Mouse (Mus musculus) ovary, adult 18-20 months (tissue): ENCODE data around the gene Olfr832.
"Not testable (repeated sequence)": the region's sequence is repeated elsewhere in the genome, so short reads cannot be mapped to it uniquely, and the experiment has no call there.

Experiments
- DNase-seq: peaks from one replicate; pipeline ENCODE4 v3.0.0; 2022; ENCODE audit warnings: low spot score, mixed read lengths

The Olfr832 gene

DNA sequence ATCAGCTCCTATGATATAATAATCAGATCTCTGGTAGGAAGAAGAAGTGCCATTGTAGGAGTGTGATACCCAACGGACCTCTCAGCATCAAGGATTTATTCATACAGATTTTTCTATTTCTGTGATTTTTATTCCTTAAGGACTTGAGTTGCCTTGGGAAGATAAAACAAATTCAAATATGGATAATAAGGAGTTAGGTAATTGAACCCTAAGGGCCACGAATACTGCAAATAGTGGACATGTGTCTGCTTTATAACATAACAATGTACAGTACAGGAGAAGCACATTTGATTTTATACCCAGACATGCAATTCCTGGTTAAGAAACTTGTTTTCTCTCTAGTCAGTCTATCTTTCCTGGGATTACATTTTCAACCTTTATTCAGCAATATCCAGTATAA, at the start of gene Olfr832:
Gene Olfr832 (plus strand): TSS at position 301 of the 400 bp plus-strand sequence.
- DNase-seq, result not testable (repeated sequence)

DNA sequence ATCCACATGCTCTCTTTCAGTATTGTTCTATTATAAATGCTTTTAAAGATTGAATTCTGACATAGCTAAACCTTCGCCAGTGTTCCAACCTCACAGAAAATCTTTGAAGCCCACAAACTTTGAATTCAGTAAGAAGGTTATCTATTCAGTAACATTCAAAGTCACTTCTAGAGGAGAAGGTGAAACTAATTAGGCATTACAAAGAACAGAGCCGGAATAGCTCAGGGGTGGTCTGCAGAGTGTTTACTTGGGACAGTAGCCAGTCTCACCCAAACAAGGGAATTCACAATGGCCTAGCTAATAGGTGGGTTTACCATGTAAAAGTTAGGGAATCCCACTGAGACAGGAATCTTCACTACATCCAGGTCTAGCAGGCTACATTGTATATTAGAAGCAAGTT, 29.2 kb upstream of the Olfr832 start:
- not testable (repeated sequence) for DNase-seq

DNA sequence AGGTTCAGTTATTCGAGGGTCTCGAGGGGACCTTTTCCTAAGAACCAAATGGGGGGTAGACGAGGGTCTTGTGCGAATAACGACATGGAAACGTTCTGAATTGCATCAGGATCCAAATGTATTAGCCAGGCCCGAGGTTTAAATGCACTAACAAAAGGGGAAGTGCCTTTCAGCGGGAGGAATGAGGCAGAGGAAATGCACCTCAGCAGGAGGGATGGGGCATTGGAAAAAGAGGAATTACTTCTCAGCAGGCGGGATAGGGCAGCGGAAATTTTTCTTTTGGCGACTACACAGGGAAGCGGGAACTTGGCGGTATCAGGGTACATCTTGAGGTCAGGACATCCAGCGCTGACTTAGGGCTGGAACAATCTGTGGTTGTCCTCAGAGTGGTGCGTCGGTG, 9.0 kb upstream of the Olfr832 start:
- not testable (repeated sequence) for DNase-seq

DNA sequence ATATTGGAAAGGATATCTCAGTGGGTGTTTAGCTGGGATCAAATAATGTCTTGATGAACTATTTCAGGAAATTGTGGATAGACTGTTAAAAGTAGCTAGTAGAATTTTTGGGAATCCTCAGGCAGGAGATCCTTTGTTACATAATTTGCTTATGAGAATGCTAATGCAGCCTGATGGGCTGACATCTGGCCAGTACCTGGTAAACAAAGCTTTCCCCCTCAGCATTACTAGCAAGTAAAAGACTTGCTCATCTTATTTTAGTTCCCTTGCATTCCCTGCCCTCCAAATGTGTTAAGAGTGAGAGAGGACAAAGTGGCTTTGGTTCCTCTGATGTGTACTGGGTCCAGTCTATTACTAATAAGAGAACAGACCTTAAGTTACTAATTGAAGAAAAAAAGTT, 25.1 kb downstream of the Olfr832 start:
- DNase-seq, result no peak

DNA sequence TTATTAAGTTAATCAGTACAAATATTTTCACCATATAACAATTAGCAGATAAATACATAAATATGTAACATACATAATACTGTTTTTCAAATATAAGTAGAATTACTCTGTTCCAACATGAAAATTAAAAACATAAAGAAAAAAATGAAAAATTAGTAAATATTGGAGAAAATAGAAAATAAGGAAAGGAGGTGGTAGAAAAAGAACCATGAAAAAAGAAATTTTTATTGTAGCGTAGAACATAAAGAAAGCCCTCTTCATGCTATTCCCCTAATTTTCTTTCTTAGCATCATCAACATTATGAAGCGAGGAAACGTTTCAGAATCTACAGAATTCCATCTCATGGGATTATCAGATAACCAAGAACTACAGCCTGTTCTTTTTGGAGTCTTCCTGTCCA, 50.8 kb downstream of the Olfr832 start, which contains the start of gene Olfr834:
Gene Olfr834 (plus strand): TSS at position 301 of the 400 bp plus-strand sequence.
- DNase-seq, result no peak
